Mouse (Mus musculus) gastrocnemius, postnatal 14 days (tissue): ENCODE measurements around the gene Atp2b2. TPM values are rescaled to one million over a fixed set of nuclear protein-coding genes. Genes with fewer than 3 reads are reported as not detected.

ENCODE experiments used
- DNase-seq: peaks from one replicate; pipeline ENCODE4 v3.0.0; 2021; ENCODE audit warnings: mixed read lengths
- intact Hi-C: fragments of 180-260 bp; cut with DNase I; formaldehyde crosslinking; loops from one replicate; pipeline ENCODE4 v1.15.1; 2025; ENCODE audit warnings: low total_unique reads
- total RNA-seq, 2 experiments: library from RNA; stranded (reverse); gene quantifications; 2 replicates each; pipeline ENCODE4 v1.2.3; 2021

Atp2b2 gene
- total RNA-seq, 2 experiments from 2014 or later = 0.27 to 0.53 TPM

- no peak for DNase-seq
- intact Hi-C loops = no loop called here
These were observed 176.7 kb downstream of the Atp2b2 start for GRCm38 (mm10) chr6:113865699-113866098.

- no peak for DNase-seq
- intact Hi-C loops = no loop called here
These were observed 177.6 kb downstream of the Atp2b2 start for GRCm38 (mm10) chr6:113864812-113865211.

GRCm38 (mm10) chr6:113862955-113863354 is 179.5 kb downstream of the Atp2b2 start:
- intact Hi-C loops = no loop called here
- no peak for DNase-seq

- intact Hi-C loops = no loop called here
- DNase-seq = no peak
These were observed 180.5 kb downstream of the Atp2b2 start for GRCm38 (mm10) chr6:113861938-113862337.

- DNase-seq = no peak
- intact Hi-C loops = no loop called here
These were observed 181.0 kb downstream of the Atp2b2 start for GRCm38 (mm10) chr6:113861375-113861770.

- DNase-seq = peak; percentile 17
- intact Hi-C loops = no loop called here
These were observed 181.6 kb downstream of the Atp2b2 start for GRCm38 (mm10) chr6:113860735-113861374.

- intact Hi-C loops = no loop called here
- DNase-seq = no peak
These were observed 182.2 kb downstream of the Atp2b2 start for GRCm38 (mm10) chr6:113860023-113860734.

- intact Hi-C loops = no loop called here
These were observed 184.1 kb downstream of the Atp2b2 start for GRCm38 (mm10) chr6:113858317-113858716.

GRCm38 (mm10) chr6:113857310-113857873 is 185.0 kb downstream of the Atp2b2 start:
- no peak for DNase-seq
- intact Hi-C loops = no loop called here

More at GRCm38 (mm10) chr6:113858317-113858716, 184.1 kb downstream of the Atp2b2 start:
- DNase-seq = no peak

- intact Hi-C loops = no loop called here
- no peak for DNase-seq
These were observed 185.6 kb downstream of the Atp2b2 start for GRCm38 (mm10) chr6:113856790-113857189.

GRCm38 (mm10) chr6:113856095-113856646 is 186.2 kb downstream of the Atp2b2 start:
- intact Hi-C loops = no loop called here
- no peak for DNase-seq

- intact Hi-C loops = no loop called here
- no peak for DNase-seq
These were observed 186.8 kb downstream of the Atp2b2 start for GRCm38 (mm10) chr6:113855581-113855980.

- intact Hi-C loops = no loop called here
- peak; percentile 60 for DNase-seq
These were observed 190.1 kb downstream of the Atp2b2 start for GRCm38 (mm10) chr6:113852318-113852717.

- intact Hi-C loops = no loop called here
- no peak for DNase-seq
These were observed 192.6 kb downstream of the Atp2b2 start for GRCm38 (mm10) chr6:113849819-113850218.

GRCm38 (mm10) chr6:113848655-113849054 is 193.8 kb downstream of the Atp2b2 start:
- no peak for DNase-seq
- intact Hi-C loops = no loop called here

- intact Hi-C loops = no loop called here
- no peak for DNase-seq
These were observed 195.3 kb downstream of the Atp2b2 start for GRCm38 (mm10) chr6:113847092-113847491.

GRCm38 (mm10) chr6:113843248-113843647 is 199.2 kb downstream of the Atp2b2 start:
- intact Hi-C loops = no loop called here
- no peak for DNase-seq

- no peak for DNase-seq
- intact Hi-C loops = loop anchor here (10.0 kb wide), 1 partner anchor 116 kb away; no protein-coding TSS in a partner anchor
These were observed 203.9 kb downstream of the Atp2b2 start for GRCm38 (mm10) chr6:113838493-113838892.

GRCm38 (mm10) chr6:113837740-113838139 is 204.7 kb downstream of the Atp2b2 start:
- DNase-seq = no peak
- intact Hi-C loops = loop anchor here (10.0 kb wide), 1 partner anchor 117 kb away; no protein-coding TSS in a partner anchor

- intact Hi-C loops = loop anchor here (10.0 kb wide), 1 partner anchor 118 kb away; no protein-coding TSS in a partner anchor
These were observed 205.9 kb downstream of the Atp2b2 start for GRCm38 (mm10) chr6:113836545-113836944.

More at GRCm38 (mm10) chr6:113836545-113836944, 205.9 kb downstream of the Atp2b2 start:
- no peak for DNase-seq
